Mouse (Mus musculus) layer of hippocampus, postnatal 10 days (tissue): ENCODE data around the gene Ppp6c. TPM values are rescaled to one million over a fixed set of nuclear protein-coding genes. Genes with fewer than 3 reads are reported as not detected.

ENCODE experiments used
- DNase-seq, 2 experiments: peaks; one replicate each; pipeline ENCODE4 v3.0.0; 2021; ENCODE audit warnings: low spot score in 2 of 2
- total RNA-seq, 2 experiments: library from RNA; stranded (reverse); gene quantifications; 2 replicates each; pipeline ENCODE4 v1.2.3; 2021

Gene Ppp6c
- total RNA-seq, 2 experiments from 2014 or later = 68.3 to 74.9 TPM

- no peak for DNase-seq
Observed at GRCm38 (mm10) chr2:39146469-39146868, 79.8 kb downstream of the Ppp6c start.

Other genes with a start within 250 kb of the Ppp6c start
- gene Wdr38, start 229.0 kb downstream of the Ppp6c start, total RNA-seq = under 1 TPM; 0.73 to 0.80 TPM
- 100 to 1,000 TPM in 1 of 2 experiments, 10 to 100 TPM in 1; 87.7 to 102 TPM for gene Arpc5l, start 221.1 kb downstream of the Ppp6c start, total RNA-seq
- gene Rpl35, start 220.8 kb downstream of the Ppp6c start, total RNA-seq = 100 to 1,000 TPM; 308 to 382 TPM
- 10 to 100 TPM; 31.1 to 32.0 TPM for gene Golga1, start 160.9 kb downstream of the Ppp6c start, total RNA-seq
- gene Scai, start 35.7 kb downstream of the Ppp6c start, total RNA-seq = 10 to 100 TPM; 84.7 to 94.4 TPM